Mouse (Mus musculus) erythroblast, embryonic 14.5 days (primary cell): ENCODE results near the gene Fam102a.

Source experiments
- GATA1 ChIP-seq: IDR thresholded peaks from 2 replicates; pipeline ENCODE4 v1.6.1; 2012; ENCODE audit warnings: low read length, inconsistent platforms, mixed read lengths
- TAL1 ChIP-seq: IDR thresholded peaks from 3 replicates; pipeline ENCODE4 v1.6.1; 2012; ENCODE audit warnings: low read length, inconsistent platforms, mixed read lengths

DNA sequence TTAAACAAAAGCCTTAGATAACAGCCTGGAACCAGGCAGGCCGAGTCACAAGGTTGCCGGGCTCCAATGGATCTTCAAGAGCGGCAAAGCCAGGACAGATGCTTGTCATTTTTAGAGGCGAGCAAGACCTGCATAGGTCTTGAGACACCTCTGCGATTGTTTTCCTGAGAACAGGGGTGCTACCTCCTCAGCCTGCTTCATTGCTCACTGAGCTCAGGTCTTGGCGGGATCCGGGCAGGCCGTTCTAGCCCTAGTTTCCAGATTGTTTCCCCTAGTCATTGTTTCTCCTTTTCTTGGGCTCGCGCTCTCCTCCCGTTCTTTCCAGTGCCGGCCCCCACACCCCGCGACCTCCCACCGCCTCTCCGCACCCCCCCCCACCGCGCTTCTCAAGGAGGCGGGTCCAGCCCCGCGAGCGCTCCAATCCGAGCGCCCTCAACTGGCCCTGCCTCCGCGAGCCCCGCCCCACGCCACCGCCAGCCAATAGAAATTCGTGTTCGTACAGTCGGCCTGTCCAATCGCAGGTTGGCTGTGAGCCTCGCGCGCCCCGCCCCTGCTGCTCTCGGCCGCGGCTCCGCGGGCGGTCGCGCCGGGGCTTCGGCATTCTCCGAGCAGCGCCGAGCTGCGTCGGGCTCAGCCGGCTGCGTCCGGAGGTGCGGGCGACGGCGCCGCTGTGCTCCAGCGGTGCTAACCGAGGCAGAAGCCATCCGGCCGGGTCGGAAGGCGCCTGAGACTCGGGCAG is at the start of gene Fam102a:
- no peak for TF ChIP-seq GATA1
- no peak for TF ChIP-seq TAL1
